Mouse (Mus musculus) CH12F3 (cell line): ENCODE data around the gene Mid1ip1.

Source experiments
- in situ Hi-C: fragments of 300-500 bp; cut with MboI; formaldehyde crosslinking; loops from 2 replicates; pipeline ENCODE4 v1.14.3; 2020; ENCODE audit warnings: low sequenced_read_pairs

The Mid1ip1 gene

GRCm38 (mm10) chrX:10714696-10715140 lies at the start of gene Mid1ip1:
TSS of gene Mid1ip1 (plus strand) at chrX:10715013.
- in situ Hi-C loops, result no loop called here

GRCm38 (mm10) chrX:10694455-10695180 lies 20.2 kb upstream of the Mid1ip1 start:
- in situ Hi-C loops, result no loop called here

GRCm38 (mm10) chrX:10706728-10707127 lies 8.1 kb upstream of the Mid1ip1 start:
- in situ Hi-C loops, result no loop called here

- in situ Hi-C loops, result no loop called here
Observed at GRCm38 (mm10) chrX:10713839-10714637, 775 bp upstream of the Mid1ip1 start.

GRCm38 (mm10) chrX:10716917-10717763 lies 2.3 kb downstream of the Mid1ip1 start:
- in situ Hi-C loops, result no loop called here

GRCm38 (mm10) chrX:10718021-10718837 lies 3.4 kb downstream of the Mid1ip1 start:
- in situ Hi-C loops, result no loop called here

GRCm38 (mm10) chrX:10718838-10719539 lies 4.2 kb downstream of the Mid1ip1 start:
- in situ Hi-C loops, result no loop called here

GRCm38 (mm10) chrX:10720391-10720790 lies 5.6 kb downstream of the Mid1ip1 start:
- in situ Hi-C loops, result no loop called here

GRCm38 (mm10) chrX:10724571-10724970 lies 9.8 kb downstream of the Mid1ip1 start:
- in situ Hi-C loops, result no loop called here

- in situ Hi-C loops, result no loop called here
Observed at GRCm38 (mm10) chrX:10729488-10729887, 14.7 kb downstream of the Mid1ip1 start.

- in situ Hi-C loops, result no loop called here
Observed at GRCm38 (mm10) chrX:10734453-10734852, 19.6 kb downstream of the Mid1ip1 start.

- in situ Hi-C loops, result no loop called here
Observed at GRCm38 (mm10) chrX:10734874-10735273, 20.1 kb downstream of the Mid1ip1 start.

- in situ Hi-C loops, result no loop called here
Observed at GRCm38 (mm10) chrX:10758866-10759265, 44.1 kb downstream of the Mid1ip1 start.

- in situ Hi-C loops, result no loop called here
Observed at GRCm38 (mm10) chrX:10763476-10764016, 48.7 kb downstream of the Mid1ip1 start.
